Mouse (Mus musculus) embryonic fibroblast, embryonic 13.5 days (primary cell): Measurements from ENCODE around the gene Olfr39. TPM values are rescaled to one million over a fixed set of nuclear protein-coding genes. Genes with fewer than 3 reads are reported as not detected.
"Not testable (repeated sequence)": the region's sequence is repeated elsewhere in the genome, so short reads cannot be mapped to it uniquely, and the experiment has no call there.

Experiments used
- H3K27ac ChIP-seq: 2 replicates; pipeline ENCODE4 v1.5.1; 2012; ENCODE audit warnings: low read length, control low read depth, inconsistent platforms; ENCODE audit not compliant: insufficient read depth
- H3K4me1 ChIP-seq: 2 replicates; pipeline ENCODE4 v1.6.1; 2011; ENCODE audit warnings: low read length; ENCODE audit not compliant: control insufficient read depth, insufficient read depth
- H3K4me3 ChIP-seq: 2 replicates; pipeline ENCODE4 v1.5.1; 2011; ENCODE audit warnings: mild to moderate bottlenecking, control low read depth, low read length; ENCODE audit not compliant: insufficient read depth
- CTCF ChIP-seq: IDR thresholded peaks from 2 replicates; pipeline ENCODE4 v1.5.1; 2011; ENCODE audit warnings: mild to moderate bottlenecking, control low read depth, low read length, moderate library complexity, borderline replicate concordance; ENCODE audit not compliant: insufficient read depth
- POLR2A ChIP-seq: IDR thresholded peaks from 2 replicates; pipeline ENCODE4 v1.6.1; 2011; ENCODE audit warnings: low read depth, mild to moderate bottlenecking, control low read depth, low read length, moderate library complexity
- polyA plus RNA-seq: library from polyadenylated mRNA; stranded (reverse); fragments of >200 nt; gene quantifications from 2 replicates; pipeline ENCODE4 v1.2.4, GENCODE M21; 2011; ENCODE audit warnings: low read depth; ENCODE audit not compliant: missing spikeins, insufficient read length

Gene Olfr39
- not detected in 2 replicates for polyA plus RNA-seq

- no peak for TF ChIP-seq POLR2A
- TF ChIP-seq CTCF = no peak
- Histone ChIP-seq H3K4me3 (no peak within 1 kb of the TSS), H3K4me1 (no peaks in the 10 kb centered on the region), H3K27ac (no peak within 1 kb of the TSS)
Observed at GRCm38 (mm10) chr9:20282051-20282450, at the start of gene Olfr39. Olfr39 (plus strand) TSS chr9:20282351.

- H3K4me1 ChIP-seq = no peaks in the 10 kb centered on the region
- no peak within 1 kb of the TSS for H3K4me3 ChIP-seq
- H3K27ac ChIP-seq = no peak within 1 kb of the TSS
- TF ChIP-seq CTCF (no peak), POLR2A (no peak)
Observed at GRCm38 (mm10) chr9:20236819-20237218, 45.3 kb upstream of the Olfr39 start, which contains the start of gene Olfr872. Olfr872 (plus strand) TSS chr9:20237119.

GRCm38 (mm10) chr9:20237378-20237777 is 44.8 kb upstream of the Olfr39 start:
- H3K27ac ChIP-seq = no peak overlapping the region
- no peak for TF ChIP-seq POLR2A
- no peak for TF ChIP-seq CTCF
- no peak overlapping the region for H3K4me3 ChIP-seq
- H3K4me1 ChIP-seq = no peaks in the 10 kb centered on the region

- not testable (repeated sequence) for H3K4me3 ChIP-seq, H3K27ac ChIP-seq, H3K4me1 ChIP-seq
Observed at GRCm38 (mm10) chr9:20295562-20295961, 13.4 kb downstream of the Olfr39 start.

DNA sequence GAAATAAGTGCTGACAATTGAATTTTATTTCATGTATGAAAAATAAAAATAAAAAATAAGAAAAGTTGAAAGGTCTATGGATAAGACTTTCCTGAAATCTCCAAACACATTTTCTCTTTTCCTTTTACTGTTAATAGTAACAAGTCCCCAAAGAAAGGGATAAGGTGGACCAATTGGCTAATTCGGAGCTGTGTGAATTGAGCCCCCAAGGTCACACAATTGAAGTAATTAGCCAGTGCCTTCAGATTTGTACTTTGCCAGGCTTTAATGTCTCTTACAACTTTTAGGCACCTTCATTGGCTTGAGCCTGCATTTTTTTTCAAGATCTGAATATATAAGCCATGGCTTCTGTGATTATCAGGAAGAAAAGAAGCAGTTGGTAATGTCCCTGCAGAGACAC is 16.1 kb downstream of the Olfr39 start, which contains the start of gene Olfr873:
Gene Olfr873 (plus strand): TSS at position 301 of the 400 bp plus-strand sequence.
- H3K27ac ChIP-seq = no peak within 1 kb of the TSS
- no peaks in the 10 kb centered on the region for H3K4me1 ChIP-seq
- no peak for TF ChIP-seq CTCF
- no peak for TF ChIP-seq POLR2A
- no peak within 1 kb of the TSS for H3K4me3 ChIP-seq

DNA sequence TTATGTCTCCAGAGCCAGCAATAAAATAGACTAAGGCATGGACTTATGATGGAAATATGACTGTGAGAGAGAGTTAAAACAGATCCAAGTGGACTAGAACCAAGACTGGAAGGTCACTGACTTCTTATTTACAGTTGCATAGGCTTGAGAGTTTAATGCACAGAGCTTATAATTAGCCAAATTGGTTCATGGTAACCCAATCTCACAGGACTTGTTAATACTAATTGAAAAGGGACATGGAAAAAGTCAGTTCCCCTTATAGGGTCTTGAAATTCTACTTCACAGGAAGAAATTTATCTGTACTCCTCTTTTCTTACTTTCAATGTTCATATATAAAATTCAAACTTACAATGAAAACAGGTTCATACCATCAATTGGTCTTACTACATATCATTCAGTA is 53.8 kb downstream of the Olfr39 start, which contains the start of gene Olfr18:
Gene Olfr18 (minus strand): TSS at position 101 of the 400 bp plus-strand sequence.
- no peak within 1 kb of the TSS for H3K4me3 ChIP-seq
- no peak within 1 kb of the TSS for H3K27ac ChIP-seq
- no peak for TF ChIP-seq POLR2A
- H3K4me1 ChIP-seq = no peaks in the 10 kb centered on the region

Other genes starting within 250 kb of the Olfr39 start
- not detected in 2 replicates for gene Olfr867, start 224.8 kb upstream of the Olfr39 start, polyA plus RNA-seq
- gene Olfr868, start 183.7 kb upstream of the Olfr39 start, polyA plus RNA-seq = not detected in 2 replicates
- gene Olfr869, start 153.3 kb upstream of the Olfr39 start, polyA plus RNA-seq = not detected in 2 replicates
- gene Olfr870, start 108.3 kb upstream of the Olfr39 start, polyA plus RNA-seq = not detected in 2 replicates
- not detected in 2 replicates for gene Olfr871, start 70.1 kb upstream of the Olfr39 start, polyA plus RNA-seq
- gene Olfr872, start 45.2 kb upstream of the Olfr39 start, polyA plus RNA-seq = not detected in 2 replicates
- 0.18 TPM in 1 of 2 replicates, not detected in the other for gene Olfr873, start 16.2 kb downstream of the Olfr39 start, polyA plus RNA-seq
- not detected in 2 replicates for gene Olfr18, start 53.7 kb downstream of the Olfr39 start, polyA plus RNA-seq
- 15.1 and 17.5 TPM in 2 replicates for gene Zfp560, start 102.8 kb downstream of the Olfr39 start, polyA plus RNA-seq
- 31.4 and 33.7 TPM in 2 replicates for gene Zfp26, start 177.8 kb downstream of the Olfr39 start, polyA plus RNA-seq
- gene Zfp426, start 210.4 kb downstream of the Olfr39 start, polyA plus RNA-seq = 18.6 and 20.5 TPM in 2 replicates
- gene Zfp266, start 239.1 kb downstream of the Olfr39 start, polyA plus RNA-seq = 74.5 and 108 TPM in 2 replicates